Mouse (Mus musculus): ENCODE measurements around the gene Tspan17. TPM values are rescaled to one million over a fixed set of nuclear protein-coding genes. Genes with fewer than 3 reads are reported as not detected.

Gene Tspan17
- 17.0 and 18.1 TPM in 2 replicates for polyA plus RNA-seq (2015; fragmentation: Nextera tagmentation; extraction: Ambion mirVana)

- no peaks in the 10 kb centered on the region for H3K36me3 ChIP-seq
- peaks cover 11% of the 10 kb centered on the region; the same call in 1 of the 2 replicates for H3K27me3 ChIP-seq
- H3K9ac ChIP-seq, result peak within 1 kb of the TSS; percentile 41
- 2% methylated on average over 49 of the region's 49 CpGs for WGBS
- peak within 1 kb of the TSS; percentile 97 for H3K4me2 ChIP-seq
- H3K9me3 ChIP-seq, result no peaks in the 10 kb centered on the region
- ATAC-seq (ENCODE audit: borderline replicate concordance, extremely low read depth, low FRiP score, low TSS enrichment), result peak; percentile 85
- H3K27ac ChIP-seq, result peak within 1 kb of the TSS; percentile 45; the same call in 1 of the 2 replicates
- peak within 1 kb of the TSS; percentile 59 for H3K4me3 ChIP-seq
- peaks cover 8% of the 10 kb centered on the region for H3K4me1 ChIP-seq
These were observed at the start of gene Tspan17 for GRCm38 (mm10) chr13:54788740-54789560. TSS of gene Tspan17 (plus strand) at chr13:54789377.

- Histone ChIP-seq H3K9me3 (no peaks in the 10 kb centered on the region), H3K27me3 (peaks cover 46% of the 10 kb centered on the region), H3K9ac (no peak overlapping the region), H3K4me2 (no peak overlapping the region), H3K27ac (no peak overlapping the region), H3K36me3 (no peaks in the 10 kb centered on the region), H3K4me1 (peaks cover 10% of the 10 kb centered on the region), H3K4me3 (no peak overlapping the region)
- ATAC-seq (ENCODE audit: borderline replicate concordance, extremely low read depth, low FRiP score, low TSS enrichment), result no peak
- 41% methylated on average over 6 of the region's 6 CpGs for WGBS
These were observed 43.1 kb upstream of the Tspan17 start for GRCm38 (mm10) chr13:54746110-54746509.

GRCm38 (mm10) chr13:54746896-54747295 lies 42.3 kb upstream of the Tspan17 start:
- no peak for ATAC-seq (ENCODE audit: borderline replicate concordance, extremely low read depth, low FRiP score, low TSS enrichment)
- H3K9me3 ChIP-seq, result no peaks in the 10 kb centered on the region
- H3K4me3 ChIP-seq, result no peak overlapping the region
- H3K4me2 ChIP-seq, result no peak overlapping the region
- H3K4me1 ChIP-seq, result peaks cover 10% of the 10 kb centered on the region
- H3K36me3 ChIP-seq, result no peaks in the 10 kb centered on the region
- whole genome bisulfite sequencing, result 33% methylated on average over 10 of the region's 10 CpGs
- H3K27me3 ChIP-seq, result peaks cover 46% of the 10 kb centered on the region
- no peak overlapping the region for H3K9ac ChIP-seq
- no peak overlapping the region for H3K27ac ChIP-seq

GRCm38 (mm10) chr13:54748190-54748589 lies 41.0 kb upstream of the Tspan17 start:
- 79% methylated on average over 8 of the region's 8 CpGs for WGBS
- H3K36me3 ChIP-seq, result no peaks in the 10 kb centered on the region
- H3K4me2 ChIP-seq, result no peak overlapping the region
- H3K4me3 ChIP-seq, result no peak overlapping the region
- H3K9me3 ChIP-seq, result no peaks in the 10 kb centered on the region
- H3K27ac ChIP-seq, result no peak overlapping the region
- peaks cover 42% of the 10 kb centered on the region for H3K27me3 ChIP-seq
- H3K9ac ChIP-seq, result no peak overlapping the region
- no peak for ATAC-seq (ENCODE audit: borderline replicate concordance, extremely low read depth, low FRiP score, low TSS enrichment)
- H3K4me1 ChIP-seq, result peaks cover 10% of the 10 kb centered on the region

- H3K4me2 ChIP-seq, result peak overlapping the region; percentile 93; the same call in 1 of the 2 replicates
- no peak overlapping the region for H3K27ac ChIP-seq
- peak; percentile 13; the same call in 1 of the 2 replicates for ATAC-seq (ENCODE audit: borderline replicate concordance, extremely low read depth, low FRiP score, low TSS enrichment)
- 0 out of 2 replicates have a peak overlapping the region, but pooled peaks have one; percentile 55 for H3K4me3 ChIP-seq
- H3K9me3 ChIP-seq, result no peaks in the 10 kb centered on the region
- peaks cover 10% of the 10 kb centered on the region for H3K4me1 ChIP-seq
- WGBS, result 42% methylated on average over 10 of the region's 10 CpGs
- no peak overlapping the region for H3K9ac ChIP-seq
- peaks cover 44% of the 10 kb centered on the region for H3K27me3 ChIP-seq
- H3K36me3 ChIP-seq, result no peaks in the 10 kb centered on the region
These were observed 40.5 kb upstream of the Tspan17 start for GRCm38 (mm10) chr13:54748721-54749060.

GRCm38 (mm10) chr13:54749061-54749863 lies 39.9 kb upstream of the Tspan17 start:
- peaks cover 10% of the 10 kb centered on the region for H3K4me1 ChIP-seq
- H3K4me3 ChIP-seq, result peak overlapping the region; percentile 55
- ATAC-seq (ENCODE audit: borderline replicate concordance, extremely low read depth, low FRiP score, low TSS enrichment), result peak; percentile 71
- H3K9ac ChIP-seq, result no peak overlapping the region
- H3K4me2 ChIP-seq, result peak overlapping the region; percentile 93
- no peaks in the 10 kb centered on the region for H3K36me3 ChIP-seq
- no peak overlapping the region for H3K27ac ChIP-seq
- no peaks in the 10 kb centered on the region for H3K9me3 ChIP-seq
- 1% methylated on average over 48 of the region's 100 CpGs for WGBS
- H3K27me3 ChIP-seq, result peaks cover 46% of the 10 kb centered on the region

GRCm38 (mm10) chr13:54749864-54750411 lies 39.2 kb upstream of the Tspan17 start, which contains the start of gene Gprin1:
TSS of gene Gprin1 (minus strand) at chr13:54749874.
- peaks cover 46% of the 10 kb centered on the region for H3K27me3 ChIP-seq
- H3K9ac ChIP-seq, result no peak within 1 kb of the TSS
- H3K36me3 ChIP-seq, result no peaks in the 10 kb centered on the region
- peak; percentile 51; the same call in 1 of the 2 replicates for ATAC-seq (ENCODE audit: borderline replicate concordance, extremely low read depth, low FRiP score, low TSS enrichment)
- H3K4me2 ChIP-seq, result peak within 1 kb of the TSS; percentile 93
- peak within 1 kb of the TSS; percentile 55 for H3K4me3 ChIP-seq
- H3K9me3 ChIP-seq, result no peaks in the 10 kb centered on the region
- H3K4me1 ChIP-seq, result peaks cover 10% of the 10 kb centered on the region
- 3% methylated on average over 29 of the region's 29 CpGs for WGBS
- H3K27ac ChIP-seq, result no peak within 1 kb of the TSS

GRCm38 (mm10) chr13:54750699-54751098 lies 38.5 kb upstream of the Tspan17 start:
- 2% methylated on average over 8 of the region's 8 CpGs for WGBS
- H3K4me2 ChIP-seq, result no peak overlapping the region
- H3K9me3 ChIP-seq, result no peaks in the 10 kb centered on the region
- peaks cover 10% of the 10 kb centered on the region for H3K4me1 ChIP-seq
- no peak overlapping the region for H3K27ac ChIP-seq
- no peak overlapping the region for H3K4me3 ChIP-seq
- H3K36me3 ChIP-seq, result no peaks in the 10 kb centered on the region
- H3K9ac ChIP-seq, result no peak overlapping the region
- no peak for ATAC-seq (ENCODE audit: borderline replicate concordance, extremely low read depth, low FRiP score, low TSS enrichment)
- peaks cover 52% of the 10 kb centered on the region for H3K27me3 ChIP-seq

- H3K4me2 ChIP-seq, result no peak overlapping the region
- no peaks in the 10 kb centered on the region for H3K36me3 ChIP-seq
- no peak overlapping the region for H3K4me3 ChIP-seq
- WGBS, result 62% methylated on average over 10 of the region's 10 CpGs
- no peak for ATAC-seq (ENCODE audit: borderline replicate concordance, extremely low read depth, low FRiP score, low TSS enrichment)
- no peaks in the 10 kb centered on the region for H3K9me3 ChIP-seq
- peaks cover 12% of the 10 kb centered on the region for H3K4me1 ChIP-seq
- no peak overlapping the region for H3K27ac ChIP-seq
- H3K27me3 ChIP-seq, result peaks cover 55% of the 10 kb centered on the region
- H3K9ac ChIP-seq, result no peak overlapping the region
These were observed 36.5 kb upstream of the Tspan17 start for GRCm38 (mm10) chr13:54752656-54753055.

- H3K9ac ChIP-seq, result no peak overlapping the region
- H3K4me1 ChIP-seq, result peaks cover 21% of the 10 kb centered on the region
- H3K4me3 ChIP-seq, result no peak overlapping the region
- no peaks in the 10 kb centered on the region for H3K9me3 ChIP-seq
- no peak overlapping the region for H3K4me2 ChIP-seq
- no peak overlapping the region for H3K27ac ChIP-seq
- H3K27me3 ChIP-seq, result peaks cover 48% of the 10 kb centered on the region
- no peaks in the 10 kb centered on the region for H3K36me3 ChIP-seq
- ATAC-seq (ENCODE audit: borderline replicate concordance, extremely low read depth, low FRiP score, low TSS enrichment), result no peak
- WGBS, result 44% methylated on average over 6 of the region's 6 CpGs
These were observed 35.4 kb upstream of the Tspan17 start for GRCm38 (mm10) chr13:54753733-54754132.

- H3K9me3 ChIP-seq, result no peaks in the 10 kb centered on the region
- no peak overlapping the region for H3K27ac ChIP-seq
- 32% methylated on average over 12 of the region's 12 CpGs for WGBS
- no peaks in the 10 kb centered on the region for H3K36me3 ChIP-seq
- peaks cover 48% of the 10 kb centered on the region for H3K27me3 ChIP-seq
- H3K4me2 ChIP-seq, result no peak overlapping the region
- no peak for ATAC-seq (ENCODE audit: borderline replicate concordance, extremely low read depth, low FRiP score, low TSS enrichment)
- H3K4me1 ChIP-seq, result peaks cover 20% of the 10 kb centered on the region
- H3K4me3 ChIP-seq, result no peak overlapping the region
- H3K9ac ChIP-seq, result no peak overlapping the region
These were observed 34.8 kb upstream of the Tspan17 start for GRCm38 (mm10) chr13:54754169-54755080.

Measured in lung, embryonic 15.5 days (tissue).